Mouse (Mus musculus) thymus, adult 2 months (tissue): ENCODE measurements around the gene Arid2. TPM values are rescaled to one million over a fixed set of nuclear protein-coding genes. Genes with fewer than 3 reads are reported as not detected.
"Not testable (repeated sequence)": the region's sequence is repeated elsewhere in the genome, so short reads cannot be mapped to it uniquely, and the experiment has no call there.

Experiments used
- DNase-seq: peaks from one replicate; pipeline ENCODE4 v3.0.0; 2021
- H3K27ac ChIP-seq: fragments of 200-500 bp; 2 replicates; pipeline ENCODE4 v1.5.1; 2012; ENCODE audit warnings: low read length, control low read depth; ENCODE audit not compliant: control insufficient read depth, insufficient read depth
- H3K27me3 ChIP-seq: fragments of 200-500 bp; 2 replicates; pipeline ENCODE4 v1.6.1; 2012; ENCODE audit warnings: mild to moderate bottlenecking, low read length, moderate library complexity, mixed read lengths; ENCODE audit not compliant: control insufficient read depth, insufficient read depth
- H3K36me3 ChIP-seq: fragments of 200-500 bp; 2 replicates; pipeline ENCODE4 v1.6.1; 2012; ENCODE audit warnings: mild to moderate bottlenecking, low read length, moderate library complexity; ENCODE audit not compliant: control insufficient read depth, insufficient read depth
- H3K4me1 ChIP-seq: fragments of 200-500 bp; replicated peaks from 2 replicates; pipeline ENCODE4 v1.6.1; 2012; ENCODE audit warnings: low read length; ENCODE audit not compliant: control insufficient read depth, insufficient read depth
- H3K4me3 ChIP-seq: fragments of 200-500 bp; 2 replicates; pipeline ENCODE4 v1.5.1; 2012; ENCODE audit warnings: mild to moderate bottlenecking, low read length, control low read depth, moderate library complexity; ENCODE audit not compliant: control insufficient read depth, insufficient read depth
- CTCF ChIP-seq: fragments of 200-500 bp; IDR thresholded peaks from 2 replicates; pipeline ENCODE4 v1.5.1; 2012; ENCODE audit warnings: mild to moderate bottlenecking, control low read depth, low read length, moderate library complexity, borderline replicate concordance; ENCODE audit not compliant: control insufficient read depth, poor library complexity, insufficient read depth; ENCODE audit errors: extremely low read depth
- POLR2A ChIP-seq: fragments of 200-500 bp; IDR thresholded peaks from 2 replicates; pipeline ENCODE4 v1.6.1; 2012; ENCODE audit warnings: mild to moderate bottlenecking, low read length, control low read depth, moderate library complexity; ENCODE audit not compliant: control insufficient read depth, poor library complexity, insufficient read depth; ENCODE audit errors: extremely low read depth
- WGBS: fragments of 180-500 bp; shearing (Covaris S2); methylation state at CpG from one replicate; pipeline ENCODE4 v1.1.7; 2018; 5-methylcytosine and 5-hydroxymethylcytosine counted together
- polyA plus RNA-seq: library from polyadenylated mRNA; depleted of rRNA; stranded (reverse); fragments of >200 nt; gene quantifications from 2 replicates; pipeline ENCODE4 v1.2.3, GENCODE M21; 2012; rRNA removed

Arid2 gene
- polyA plus RNA-seq, result 70.8 and 85.7 TPM in 2 replicates

- Histone ChIP-seq H3K27me3 (no peaks in the 10 kb centered on the region), H3K27ac (peak within 1 kb of the TSS; percentile 98), H3K4me1 (peaks cover 3% of the 10 kb centered on the region), H3K36me3 (no peaks in the 10 kb centered on the region), H3K4me3 (peak within 1 kb of the TSS; percentile 100)
- 2% methylated on average over 54 of the region's 67 CpGs for WGBS
- peak; percentile 23; the same call in 1 of the 2 replicates for TF ChIP-seq POLR2A
- 0 out of 2 replicates have a peak, but pooled peaks have one; percentile 22 for TF ChIP-seq CTCF
- peak; percentile 70 for DNase-seq
These were observed at the start of gene Arid2 for GRCm38 (mm10) chr15:96287369-96287975. Arid2 (plus strand) TSS chr15:96287518.

DNA sequence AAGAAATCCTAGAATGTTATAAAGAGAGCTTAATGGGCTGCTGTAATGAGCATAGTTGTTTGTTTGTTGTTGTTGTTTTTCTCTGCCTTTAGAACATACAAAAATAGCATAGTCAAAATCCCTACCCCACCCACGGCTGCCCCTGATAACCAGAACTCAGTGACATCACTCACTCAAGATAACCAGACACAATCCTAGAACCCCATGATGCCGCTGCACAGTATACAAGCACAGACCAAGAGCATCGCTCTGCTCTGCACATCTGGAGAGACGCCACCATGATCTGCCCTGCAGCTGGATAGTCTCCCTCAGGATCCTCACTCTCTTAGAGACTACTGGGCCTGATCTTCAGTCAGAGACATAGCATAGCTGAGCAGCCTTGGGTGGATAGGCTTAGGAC is 49.2 kb upstream of the Arid2 start:
- Histone ChIP-seq H3K4me1 (no peaks in the 10 kb centered on the region), H3K36me3 (no peaks in the 10 kb centered on the region), H3K27me3 (no peaks in the 10 kb centered on the region), H3K27ac (no peak overlapping the region), H3K4me3 (no peak overlapping the region)
- no peak for DNase-seq
- no peak for TF ChIP-seq CTCF
- no peak for TF ChIP-seq POLR2A
- WGBS, result 98% methylated on average over 4 of the region's 4 CpGs

- no peak overlapping the region for H3K4me3 ChIP-seq
- 93% methylated on average over 6 of the region's 6 CpGs for WGBS
- no peaks in the 10 kb centered on the region for H3K36me3 ChIP-seq
- DNase-seq, result no peak
- H3K27ac ChIP-seq, result no peak overlapping the region
- H3K4me1 ChIP-seq, result no peaks in the 10 kb centered on the region
- no peaks in the 10 kb centered on the region for H3K27me3 ChIP-seq
- TF ChIP-seq CTCF, result no peak
- TF ChIP-seq POLR2A, result no peak
These were observed 43.1 kb upstream of the Arid2 start for GRCm38 (mm10) chr15:96244171-96244570.

GRCm38 (mm10) chr15:96244715-96245114 is 42.6 kb upstream of the Arid2 start:
- not testable (repeated sequence) for H3K4me3 ChIP-seq, H3K36me3 ChIP-seq, DNase-seq, H3K27ac ChIP-seq, H3K27me3 ChIP-seq, H3K4me1 ChIP-seq
- 94% methylated on average over 10 of the region's 10 CpGs for WGBS

- Histone ChIP-seq H3K4me3 (no peak overlapping the region), H3K27ac (no peak overlapping the region), H3K27me3 (peaks cover 2% of the 10 kb centered on the region; the same call in 1 of the 2 replicates), H3K36me3 (no peaks in the 10 kb centered on the region), H3K4me1 (peaks cover 29% of the 10 kb centered on the region)
- 22% methylated on average over 7 of the region's 7 CpGs for WGBS
- TF ChIP-seq POLR2A, result no peak
- no peak for TF ChIP-seq CTCF
- DNase-seq, result no peak
These were observed 33.5 kb upstream of the Arid2 start for GRCm38 (mm10) chr15:96253827-96254226.

DNA sequence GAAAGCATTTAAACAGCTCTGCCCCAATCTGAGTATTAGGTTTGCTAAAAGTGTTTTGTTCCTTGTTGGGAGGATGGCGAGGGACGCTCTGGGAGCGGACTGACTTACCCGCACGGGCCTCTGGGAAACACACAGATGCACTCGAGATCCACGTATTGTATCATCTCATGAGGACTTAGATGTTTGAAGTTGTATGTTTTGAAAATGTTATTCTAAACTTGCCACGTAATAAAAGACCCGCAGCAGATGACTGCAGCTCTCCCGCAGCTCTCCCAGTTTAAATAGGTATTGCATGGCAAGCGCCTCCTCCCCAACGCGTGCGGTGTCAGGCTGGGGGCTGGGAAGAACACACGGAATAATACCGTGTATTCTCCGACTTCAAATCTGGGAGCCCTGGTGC is 33.0 kb upstream of the Arid2 start:
- TF ChIP-seq POLR2A, result no peak
- no peak for TF ChIP-seq CTCF
- DNase-seq, result no peak
- no peak overlapping the region for H3K4me3 ChIP-seq
- 29% methylated on average over 17 of the region's 17 CpGs for WGBS
- peak overlapping the region; percentile 31; the same call in 1 of the 2 replicates for H3K27ac ChIP-seq
- peaks cover 29% of the 10 kb centered on the region for H3K4me1 ChIP-seq
- H3K36me3 ChIP-seq, result no peaks in the 10 kb centered on the region
- H3K27me3 ChIP-seq, result peaks cover 2% of the 10 kb centered on the region; the same call in 1 of the 2 replicates

- TF ChIP-seq POLR2A, result no peak
- no peak for TF ChIP-seq CTCF
- DNase-seq, result peak; percentile 62
- peak overlapping the region; percentile 95 for H3K27ac ChIP-seq
- no peaks in the 10 kb centered on the region for H3K36me3 ChIP-seq
- WGBS, result 42% methylated on average over 5 of the region's 5 CpGs
- H3K4me1 ChIP-seq, result peaks cover 29% of the 10 kb centered on the region
- peaks cover 2% of the 10 kb centered on the region; the same call in 1 of the 2 replicates for H3K27me3 ChIP-seq
- no peak overlapping the region for H3K4me3 ChIP-seq
These were observed 29.5 kb upstream of the Arid2 start for GRCm38 (mm10) chr15:96257781-96258180.
